Mouse (Mus musculus): ENCODE measurements at regions not wholly inside any gene's neighbourhood (a gene's known extent, or its start where the extent isn't known, plus 50 kb on each side); places are given as distances from the start of the nearest gene placed in this dataset.
"Not testable (repeated sequence)": the region's sequence is repeated elsewhere in the genome, so short reads cannot be mapped to it uniquely, and the experiment has no call there.

- DNase-seq = no peak
Observed at GRCm38 (mm10) chr5:18502831-18503230, 142.7 kb upstream of the Gnai1 start.

DNA sequence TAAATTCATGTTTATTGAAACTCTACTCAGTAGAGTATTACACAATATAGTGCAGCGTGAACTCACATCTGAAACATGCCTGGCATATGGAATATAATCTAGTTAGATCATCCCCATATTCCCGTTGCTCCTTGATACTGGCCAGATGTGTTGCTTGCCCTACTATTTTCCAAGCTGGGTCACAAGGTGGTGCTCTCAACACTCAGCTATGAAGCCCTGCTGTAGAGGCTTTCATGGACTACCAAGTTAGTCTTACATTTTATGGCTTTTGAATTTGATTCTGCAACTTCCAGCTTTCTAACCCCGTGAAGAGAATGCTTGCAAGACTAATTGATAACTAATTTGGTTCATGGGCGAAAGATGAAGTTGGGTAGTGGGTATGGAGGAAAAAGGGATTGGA lies 134.2 kb upstream of the Gnai1 start:
- no peak for DNase-seq

DNA sequence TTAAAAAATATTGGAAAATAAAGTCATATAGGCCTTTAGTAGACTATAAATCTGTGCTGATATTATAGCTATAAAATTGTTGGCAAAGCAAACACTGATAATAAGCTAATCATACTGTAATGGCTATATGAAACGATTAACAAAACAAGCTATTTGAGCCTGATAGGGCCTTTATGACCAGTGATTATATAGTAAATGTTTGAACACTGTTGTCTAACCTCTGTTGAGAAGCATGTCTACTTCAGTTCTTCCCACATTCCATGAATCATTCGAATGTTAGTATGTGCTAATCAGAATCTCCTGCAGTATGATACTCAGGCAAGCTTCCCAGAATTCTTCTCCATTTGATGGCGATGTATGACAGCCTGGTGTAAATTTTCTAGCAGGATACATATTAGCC lies 129.6 kb upstream of the Gnai1 start:
- DNase-seq = no peak

GRCm38 (mm10) chr5:18487076-18487772 lies 127.1 kb upstream of the Gnai1 start:
- no peak for DNase-seq

- no peak for DNase-seq
Observed at GRCm38 (mm10) chr5:18484376-18484775, 124.2 kb upstream of the Gnai1 start.

- DNase-seq = no peak
Observed at GRCm38 (mm10) chr5:18478420-18478819, 118.3 kb upstream of the Gnai1 start.

DNA sequence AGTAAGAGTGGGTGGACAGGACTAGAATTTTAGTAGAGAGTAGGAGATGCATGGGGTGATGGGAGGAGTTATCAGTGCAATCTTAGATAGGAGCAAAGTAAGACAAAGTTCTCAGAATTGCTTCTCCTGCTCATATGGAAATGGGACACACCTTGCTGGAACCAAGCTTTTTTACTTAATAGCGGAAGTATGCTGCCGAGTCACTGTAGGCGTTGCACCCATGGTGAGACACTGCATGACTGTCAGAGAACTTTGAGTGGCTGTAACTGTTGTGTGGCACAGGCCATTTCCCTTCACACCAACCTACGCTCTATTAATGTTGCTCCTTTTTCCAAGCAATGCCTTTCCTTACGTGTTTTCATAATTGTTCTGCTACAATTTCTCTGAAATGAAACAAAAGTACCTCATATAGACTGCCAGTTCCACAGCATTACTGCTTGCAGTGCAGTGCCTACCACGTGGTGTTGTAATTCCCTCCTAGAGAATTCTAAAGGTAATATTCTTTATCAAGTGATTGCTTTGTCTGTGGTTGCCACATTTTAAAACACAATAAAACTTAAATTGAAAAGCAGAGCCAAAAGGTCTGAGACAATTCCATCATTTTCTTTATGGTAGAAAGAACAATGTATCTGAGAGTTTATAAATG lies 117.3 kb upstream of the Gnai1 start:
- no peak for DNase-seq

DNA sequence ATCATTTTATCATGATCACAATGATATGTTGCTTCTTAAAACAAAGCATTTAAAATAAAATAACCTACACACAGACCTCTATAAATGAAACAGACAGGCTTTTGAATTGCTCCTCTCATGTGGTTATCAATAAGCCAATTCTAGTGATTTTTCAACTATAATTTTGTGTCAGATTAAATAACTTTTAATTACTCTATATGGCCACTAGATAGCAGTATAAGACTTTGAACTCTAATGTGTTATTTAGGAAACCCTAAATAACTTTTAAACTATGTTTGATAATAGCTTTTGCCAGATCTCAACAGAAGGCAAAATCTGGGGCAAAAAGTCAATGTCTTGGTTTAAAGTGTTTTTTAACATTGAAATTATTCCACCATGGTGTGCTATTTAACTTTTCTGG lies 112.0 kb upstream of the Gnai1 start:
- no peak for DNase-seq

DNA sequence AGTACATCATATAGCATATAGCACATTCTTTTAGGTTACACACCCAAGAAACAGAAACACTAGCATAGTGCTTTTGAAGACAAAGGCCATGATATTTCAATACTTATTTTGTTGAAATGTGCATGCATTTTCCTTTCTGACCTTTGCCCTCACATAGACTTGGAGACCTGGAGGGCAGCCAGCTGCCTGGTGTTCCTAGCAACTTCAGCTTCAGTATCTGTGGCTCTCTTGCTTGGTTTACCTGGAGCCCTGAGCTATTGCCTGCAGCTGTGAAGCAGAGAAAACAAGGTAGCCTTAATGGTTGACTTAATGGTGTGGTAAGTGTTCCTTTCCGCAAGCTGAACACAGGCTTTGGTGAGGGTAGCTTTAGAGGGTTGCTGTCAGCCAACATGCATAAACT lies 97.6 kb upstream of the Gnai1 start:
- DNase-seq = no peak

- DNase-seq = no peak
Observed at GRCm38 (mm10) chr5:18456196-18456595, 96.0 kb upstream of the Gnai1 start.

- DNase-seq = not testable (repeated sequence)
Observed at GRCm38 (mm10) chr5:18452871-18453757, 93.0 kb upstream of the Gnai1 start.

DNA sequence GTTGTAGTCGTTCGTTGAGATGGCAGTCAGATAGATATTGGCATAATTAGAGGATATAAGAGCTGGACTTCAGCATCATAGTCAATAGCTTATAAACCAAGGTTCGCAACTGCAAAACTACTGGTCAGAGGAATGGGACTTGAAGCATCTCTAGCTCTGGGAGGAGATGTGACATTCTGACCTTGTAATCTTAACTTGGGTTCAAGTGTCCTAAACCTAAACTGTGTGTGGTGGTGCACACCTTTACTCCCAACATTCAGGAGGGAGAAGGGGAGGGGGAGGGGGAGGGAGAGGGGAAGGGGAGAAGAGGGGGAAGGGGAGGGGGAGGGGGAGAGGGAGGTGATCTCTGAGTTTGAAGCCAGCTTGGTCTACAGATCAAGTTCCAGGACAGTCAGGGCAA lies 89.1 kb upstream of the Gnai1 start:
- DNase-seq = no peak

DNA sequence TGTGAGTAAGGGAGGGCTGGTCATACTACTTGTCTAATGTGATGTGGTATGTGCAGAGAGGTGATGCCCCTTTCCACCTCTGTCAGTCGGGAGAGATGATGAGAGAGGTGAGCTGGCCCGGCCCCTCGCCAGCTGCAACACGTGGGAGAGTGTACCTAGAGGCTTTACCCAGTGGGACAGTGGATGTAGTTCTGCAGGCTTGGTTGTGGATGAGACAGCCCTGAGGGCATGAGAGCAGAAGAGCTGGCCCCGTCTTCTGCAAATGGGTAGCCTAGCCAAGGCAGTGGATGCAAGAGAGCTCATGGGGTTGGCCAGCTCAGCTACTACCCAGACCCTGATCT lies 88.1 kb upstream of the Gnai1 start:
- DNase-seq = no peak

GRCm38 (mm10) chr5:18447665-18448329 lies 87.6 kb upstream of the Gnai1 start:
- no peak for DNase-seq

DNA sequence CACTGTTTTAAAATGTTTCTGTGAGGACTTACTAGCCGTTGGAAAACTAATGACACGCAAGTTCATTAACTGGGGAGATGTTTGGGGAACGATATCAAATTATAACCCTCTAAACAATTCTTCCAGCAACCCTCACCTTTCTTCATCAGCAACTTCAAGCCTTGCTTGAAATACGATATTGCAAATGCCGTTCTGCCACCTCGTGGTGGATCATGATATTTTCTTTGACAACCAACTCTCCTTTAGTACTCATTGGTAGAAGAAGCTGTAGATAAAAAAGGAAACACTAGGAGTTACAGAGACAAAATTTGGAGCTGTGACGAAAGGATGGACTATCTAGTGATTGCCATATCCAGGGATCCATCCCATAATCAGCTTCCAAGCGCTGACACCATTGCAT lies 85.8 kb upstream of the Gnai1 start:
- peak; percentile 75 for DNase-seq

DNA sequence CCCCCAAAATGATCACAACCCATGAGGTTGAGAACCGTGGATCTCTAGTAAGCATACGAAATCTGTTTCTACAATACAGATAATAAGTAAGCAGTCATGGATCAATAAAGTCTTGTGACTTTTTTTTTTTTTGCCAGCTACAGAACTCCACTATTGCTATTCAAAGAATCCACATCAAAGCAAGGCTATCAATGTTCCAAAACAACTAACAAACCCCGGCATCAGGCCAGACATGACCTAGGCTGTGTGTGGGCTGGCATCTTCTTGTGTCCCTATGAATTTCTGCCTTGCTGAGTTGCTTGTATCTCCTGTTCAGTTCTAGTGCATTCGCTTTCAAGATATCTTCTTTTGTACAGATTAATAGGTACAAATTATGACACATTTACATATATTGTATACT lies 79.8 kb upstream of the Gnai1 start:
- no peak for DNase-seq

GRCm38 (mm10) chr5:18439281-18439680 lies 79.1 kb upstream of the Gnai1 start:
- DNase-seq = no peak

GRCm38 (mm10) chr5:18436099-18436748 lies 76.1 kb upstream of the Gnai1 start:
- no peak for DNase-seq

GRCm38 (mm10) chr5:18434245-18434644 lies 74.1 kb upstream of the Gnai1 start:
- DNase-seq = no peak

GRCm38 (mm10) chr5:18433287-18433686 lies 73.1 kb upstream of the Gnai1 start:
- DNase-seq = no peak

- DNase-seq = no peak
Observed at GRCm38 (mm10) chr5:18425098-18425497, 64.9 kb upstream of the Gnai1 start.

DNA sequence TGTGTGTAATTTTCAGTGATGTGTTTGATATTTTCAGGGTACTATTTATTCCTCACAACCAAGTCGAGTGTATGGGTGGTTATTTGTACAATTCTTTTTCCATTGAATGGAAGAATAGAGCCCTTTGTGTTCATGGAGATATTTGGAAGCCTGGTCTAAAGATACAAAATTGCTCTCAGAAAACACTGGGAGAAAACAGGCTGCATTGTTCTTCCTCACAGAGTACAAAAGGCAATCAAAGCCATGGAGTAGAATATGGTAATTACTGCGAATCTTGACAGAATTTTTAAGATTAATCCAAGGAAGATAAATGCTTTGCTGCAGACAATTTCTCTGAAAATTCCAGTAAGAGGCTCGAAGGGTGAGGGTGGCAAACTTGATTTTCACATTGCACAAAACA lies 54.7 kb upstream of the Gnai1 start:
- DNase-seq = no peak

All from right cerebral cortex, postnatal 14 days (tissue).